Mouse (Mus musculus) bone marrow, adult 2 months (tissue): Measurements from ENCODE around the gene Sorcs1.

Experiments used
- CTCF ChIP-seq: fragments of 200-500 bp; IDR thresholded peaks from 2 replicates; pipeline ENCODE4 v1.5.1; 2011; ENCODE audit warnings: low read length, control low read depth; ENCODE audit not compliant: control insufficient read depth, insufficient read depth
- POLR2A ChIP-seq: fragments of 200-500 bp; IDR thresholded peaks from 2 replicates; pipeline ENCODE4 v1.6.1; 2011; ENCODE audit warnings: low read depth, mild to moderate bottlenecking, control low read depth, low read length, borderline replicate concordance; ENCODE audit not compliant: control insufficient read depth

- TF ChIP-seq POLR2A = no peak
- no peak for TF ChIP-seq CTCF
These were observed 352.8 kb downstream of the Sorcs1 start for GRCm38 (mm10) chr19:50325686-50326085.
